Mouse (Mus musculus) right cerebral cortex, postnatal 4 days (tissue): ENCODE measurements around the gene Sdf4.

ENCODE experiments used
- DNase-seq: peaks from one replicate; pipeline ENCODE4 v3.0.0-alpha.2; 2022

Gene Sdf4

DNA sequence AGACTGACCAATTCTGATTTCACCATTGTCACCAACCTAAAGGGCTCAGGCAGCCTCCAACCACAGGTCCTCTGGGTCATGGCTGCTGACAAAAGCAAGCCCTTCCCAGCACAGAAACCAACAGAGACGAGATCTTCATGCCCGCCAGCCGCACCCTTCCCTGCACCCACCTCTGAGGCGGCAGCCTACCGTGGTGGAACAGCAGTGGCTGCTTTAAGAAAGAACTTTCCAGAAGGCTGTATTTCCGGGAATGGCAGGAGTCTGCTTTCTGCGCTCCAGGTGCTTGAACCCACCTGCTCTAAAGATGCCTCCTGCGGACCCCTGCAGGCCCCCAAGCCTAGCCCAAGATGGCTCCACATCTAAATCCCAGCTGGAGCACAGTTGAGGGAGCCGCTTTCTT is 66.2 kb downstream of the Sdf4 start:
- no peak for DNase-seq

GRCm38 (mm10) chr4:156059261-156059660 is 66.6 kb downstream of the Sdf4 start, which contains the start of gene Ttll10:
Gene Ttll10 (minus strand): TSS chr4:156059414.
- no peak for DNase-seq

DNA sequence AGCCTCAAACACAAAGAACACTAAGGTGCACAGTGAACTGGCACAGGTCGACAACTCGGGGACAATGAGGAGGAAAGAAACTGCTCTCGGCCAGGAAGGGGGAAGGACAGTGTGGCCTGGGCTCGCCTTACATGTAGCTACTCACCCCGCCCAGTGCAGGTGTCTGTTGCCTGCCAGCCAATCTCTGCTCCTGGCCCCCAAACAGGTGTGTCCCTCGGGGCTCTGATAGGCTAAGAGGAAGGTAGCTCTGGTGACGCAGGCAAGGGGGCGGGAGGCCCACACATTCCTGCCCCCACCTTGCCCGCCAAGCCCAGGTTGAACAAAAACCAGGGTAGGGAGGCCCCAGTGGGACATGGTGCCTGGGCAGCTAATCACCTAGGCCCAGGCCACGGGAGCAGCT is 67.0 kb downstream of the Sdf4 start:
- no peak for DNase-seq
